Mouse (Mus musculus) liver, embryonic 14.5 days (tissue): ENCODE data around the gene Nck1.

Experiments
- CTCF ChIP-seq: IDR thresholded peaks from 2 replicates; pipeline ENCODE4 v1.5.1; 2016; ENCODE audit warnings: antibody characterized with exemption, low read depth, control low read depth
- EP300 ChIP-seq: IDR thresholded peaks from 2 replicates; pipeline ENCODE4 v1.6.1; 2016; ENCODE audit warnings: antibody characterized with exemption, low read depth

DNA sequence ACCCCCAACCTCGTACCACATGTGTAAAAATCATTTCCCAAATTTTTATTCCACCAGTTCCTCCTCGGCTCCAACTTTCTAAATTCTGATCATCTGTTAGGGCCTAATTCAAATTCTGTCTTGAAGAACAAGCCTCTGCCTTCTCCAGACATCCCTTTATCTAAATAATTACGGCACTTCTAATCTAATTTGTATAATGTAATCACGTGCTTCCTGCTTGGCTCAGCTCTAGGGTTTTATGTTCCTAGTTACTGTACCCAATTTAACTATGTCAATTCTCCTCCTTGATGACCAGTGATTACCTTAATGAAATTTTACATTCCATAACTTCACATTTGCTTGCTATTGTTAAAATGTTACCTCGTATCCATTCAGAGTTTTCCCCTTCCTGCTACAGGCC is 9.8 kb upstream of the Nck1 start:
- TF ChIP-seq CTCF = no peak
- no peak for TF ChIP-seq EP300
